Mouse (Mus musculus) midbrain, embryonic 14.5 days (tissue): ENCODE measurements around the gene Tmprss11f. TPM values are rescaled to one million over a fixed set of nuclear protein-coding genes. Genes with fewer than 3 reads are reported as not detected.

ENCODE experiments used
- ATAC-seq: fragments of 200-750 bp; cut with Nextera tagmentation; 2 replicates; pipeline ENCODE4 v1.8.0; 2017; ENCODE audit warnings: moderate number of reproducible peaks, moderate library complexity; ENCODE audit not compliant: low FRiP score, low TSS enrichment
- DNase-seq: peaks from one replicate; pipeline ENCODE4 v3.0.0-alpha.2; 2015
- H3K27ac ChIP-seq: fragments of 300-500 bp; sonication (generic); replicated peaks from 2 replicates; pipeline ENCODE4 v1.5.1; 2014; ENCODE audit warnings: mild to moderate bottlenecking, low read depth, low read length, moderate library complexity
- H3K27me3 ChIP-seq: fragments of 300-500 bp; sonication (generic); 2 replicates; pipeline ENCODE4 v1.6.1; 2014; ENCODE audit warnings: low read length, control low read depth, mixed read lengths; ENCODE audit not compliant: control insufficient read depth, insufficient read depth
- H3K36me3 ChIP-seq: fragments of 300-500 bp; sonication (generic); 2 replicates; pipeline ENCODE4 v1.6.1; 2014; ENCODE audit warnings: low read length, control low read depth; ENCODE audit not compliant: control insufficient read depth, insufficient read depth
- H3K4me1 ChIP-seq: fragments of 300-500 bp; sonication (generic); 2 replicates; pipeline ENCODE4 v1.6.1; 2014; ENCODE audit warnings: mild to moderate bottlenecking, antibody characterized with exemption, low read length, control low read depth; ENCODE audit not compliant: control insufficient read depth, insufficient read depth
- H3K4me2 ChIP-seq: fragments of 300-500 bp; sonication (generic); 2 replicates; pipeline ENCODE4 v1.6.1; 2014; ENCODE audit warnings: mild to moderate bottlenecking, low read length, moderate library complexity
- H3K4me3 ChIP-seq: fragments of 300-500 bp; sonication (generic); replicated peaks from 2 replicates; pipeline ENCODE4 v1.5.1; 2014; ENCODE audit warnings: low read depth, low read length
- H3K9ac ChIP-seq: fragments of 300-500 bp; sonication (generic); replicated peaks from 2 replicates; pipeline ENCODE4 v1.6.1; 2014; ENCODE audit warnings: mild to moderate bottlenecking, low read length, moderate library complexity
- H3K9me3 ChIP-seq: fragments of 300-500 bp; sonication (generic); 2 replicates; pipeline ENCODE4 v1.6.1; 2016; ENCODE audit warnings: low read length, control low read depth, mixed read lengths; ENCODE audit not compliant: control insufficient read depth
- WGBS: fragments of 180-500 bp; shearing (Covaris S2); extraction: QIAGEN DNeasy Blood & Tissue Kit; methylation state at CpG from one replicate; pipeline ENCODE4 v1.1.7; 2014; 5-methylcytosine and 5-hydroxymethylcytosine counted together
- polyA plus RNA-seq: library from polyadenylated mRNA; unstranded; fragments of >200 nt; fragmentation: Nextera tagmentation; extraction: Ambion mirVana; gene quantifications from 2 replicates; pipeline ENCODE4 v1.2.1, GENCODE M21; 2014

The Tmprss11f gene
- polyA plus RNA-seq, 1 experiment from 2014 or later = not detected

DNA sequence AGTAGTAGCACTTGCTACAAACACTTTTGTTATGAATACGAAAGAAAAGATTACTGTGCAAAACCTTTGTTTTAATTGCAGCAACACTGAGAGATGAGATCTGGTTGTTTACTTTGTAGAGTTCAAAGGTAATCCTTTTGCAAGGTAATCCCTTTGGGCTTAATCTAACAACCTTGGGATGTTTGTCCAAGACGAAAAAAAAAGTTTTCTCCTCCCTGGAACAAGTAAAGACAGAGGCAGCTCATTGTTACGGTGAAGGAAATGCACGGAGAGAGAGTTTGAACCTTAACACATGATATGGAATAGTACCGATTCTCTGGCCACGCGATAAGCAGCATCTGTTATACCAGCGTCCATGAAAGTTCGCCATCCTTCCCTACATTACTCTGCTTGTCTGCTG lies 158.4 kb downstream of the Tmprss11f start:
- DNase-seq (no peak), ATAC-seq (no peak)
- no peaks in the 10 kb centered on the region for H3K9me3 ChIP-seq
- H3K4me3 ChIP-seq = no peak overlapping the region
- no peaks in the 10 kb centered on the region for H3K36me3 ChIP-seq
- 85% methylated on average over 9 of the region's 9 CpGs for WGBS
- H3K27ac ChIP-seq = no peak overlapping the region
- no peak overlapping the region for H3K9ac ChIP-seq
- H3K27me3 ChIP-seq = no peaks in the 10 kb centered on the region
- no peak overlapping the region for H3K4me2 ChIP-seq
- H3K4me1 ChIP-seq = no peaks in the 10 kb centered on the region

Other genes with a start within 250 kb of the Tmprss11f start
- not detected in 2 replicates for gene Tmprss11a, start 163.4 kb downstream of the Tmprss11f start, polyA plus RNA-seq
- gene Tmprss11g, start 113.8 kb downstream of the Tmprss11f start, polyA plus RNA-seq = not detected in 2 replicates
- gene Tmprss11b, start 43.9 kb upstream of the Tmprss11f start, polyA plus RNA-seq = not detected in 2 replicates
- not detected in 2 replicates for gene Tmprss11e, start 113.4 kb upstream of the Tmprss11f start, polyA plus RNA-seq
- gene Ythdc1, start 171.8 kb upstream of the Tmprss11f start, polyA plus RNA-seq = 44.4 and 50.1 TPM in 2 replicates